Mouse (Mus musculus) heart, embryonic 11.5 days (tissue): Measurements from ENCODE around the gene Dip2a. TPM values are rescaled to one million over a fixed set of nuclear protein-coding genes. Genes with fewer than 3 reads are reported as not detected.

ENCODE experiments used
- ATAC-seq: fragments of 200-750 bp; cut with Nextera tagmentation; replicated peaks from 2 replicates; pipeline ENCODE4 v1.8.0; 2017; ENCODE audit warnings: moderate library complexity; ENCODE audit not compliant: insufficient number of reproducible peaks, low FRiP score, low TSS enrichment
- H3K27ac ChIP-seq: fragments of 300-500 bp; sonication (generic); 2 replicates; pipeline ENCODE4 v1.5.1; 2014; ENCODE audit warnings: mild to moderate bottlenecking, low read depth, low read length
- H3K27me3 ChIP-seq: fragments of 300-500 bp; sonication (generic); 2 replicates; pipeline ENCODE4 v1.6.1; 2014; ENCODE audit warnings: mild to moderate bottlenecking, low read length, mixed read lengths; ENCODE audit not compliant: control insufficient read depth, insufficient read depth
- H3K36me3 ChIP-seq: fragments of 300-500 bp; sonication (generic); 2 replicates; pipeline ENCODE4 v1.6.1; 2014; ENCODE audit warnings: mild to moderate bottlenecking, low read length, moderate library complexity, mixed read lengths; ENCODE audit not compliant: control insufficient read depth, insufficient read depth
- H3K4me1 ChIP-seq: fragments of 300-500 bp; sonication (generic); 2 replicates; pipeline ENCODE4 v1.6.1; 2014; ENCODE audit warnings: low read length; ENCODE audit not compliant: control insufficient read depth, insufficient read depth
- H3K4me2 ChIP-seq: fragments of 300-500 bp; sonication (generic); 2 replicates; pipeline ENCODE4 v1.6.1; 2014; ENCODE audit warnings: mild to moderate bottlenecking, moderate library complexity
- H3K4me3 ChIP-seq: fragments of 300-500 bp; sonication (generic); 2 replicates; pipeline ENCODE4 v1.5.1; 2014; ENCODE audit warnings: low read depth, low read length
- H3K9ac ChIP-seq: fragments of 300-500 bp; sonication (generic); 2 replicates; pipeline ENCODE4 v1.6.1; 2014; ENCODE audit warnings: mild to moderate bottlenecking, low read depth, low read length, moderate library complexity
- H3K9me3 ChIP-seq: fragments of 300-500 bp; sonication (generic); replicated peaks from 2 replicates; pipeline ENCODE4 v1.6.1; 2016; ENCODE audit warnings: low read length; ENCODE audit not compliant: control insufficient read depth
- WGBS: fragments of 180-500 bp; shearing (Covaris S2); extraction: QIAGEN DNeasy Blood & Tissue Kit; methylation state at CpG from one replicate; pipeline ENCODE4 v1.1.7; 2014; ENCODE audit not compliant: insufficient replicate concordance; 5-methylcytosine and 5-hydroxymethylcytosine counted together
- polyA plus RNA-seq: library from polyadenylated mRNA; unstranded; fragments of >200 nt; fragmentation: Nextera tagmentation; extraction: Ambion mirVana; gene quantifications from 2 replicates; pipeline ENCODE4 v1.2.1, GENCODE M21; 2014

Gene Dip2a
- polyA plus RNA-seq, 1 experiment from 2014 or later, result 5.6 TPM

DNA sequence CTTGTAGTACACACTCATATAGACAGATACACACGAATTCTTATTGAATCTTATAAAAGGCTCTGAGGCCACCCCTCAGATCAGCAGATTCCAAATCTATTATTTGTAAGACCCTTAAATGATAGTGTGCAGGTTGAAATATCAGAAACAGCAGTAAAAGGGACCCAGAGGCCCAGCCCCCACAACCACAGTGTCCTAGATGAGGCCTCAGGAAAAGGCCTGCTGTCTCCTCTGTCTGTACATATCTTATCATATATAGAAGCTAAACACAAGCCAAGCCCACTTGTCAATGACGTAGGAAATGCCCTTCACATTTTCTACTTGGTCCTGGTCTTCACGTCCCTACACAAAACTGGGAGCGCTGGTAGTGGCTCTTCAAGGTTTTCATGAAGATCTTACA is 16.0 kb downstream of the Dip2a start:
- Histone ChIP-seq H3K27ac (no peak overlapping the region), H3K27me3 (no peaks in the 10 kb centered on the region), H3K4me2 (no peak overlapping the region), H3K9me3 (no peaks in the 10 kb centered on the region), H3K36me3 (no peaks in the 10 kb centered on the region), H3K9ac (no peak overlapping the region), H3K4me3 (no peak overlapping the region), H3K4me1 (peaks cover 11% of the 10 kb centered on the region)
- 49% methylated on average over 4 of the region's 4 CpGs for WGBS
- no peak for ATAC-seq

- Histone ChIP-seq H3K4me3 (no peak overlapping the region), H3K27ac (no peak overlapping the region), H3K4me2 (no peak overlapping the region), H3K9me3 (no peaks in the 10 kb centered on the region), H3K9ac (no peak overlapping the region), H3K36me3 (no peaks in the 10 kb centered on the region), H3K4me1 (peaks cover 11% of the 10 kb centered on the region), H3K27me3 (no peaks in the 10 kb centered on the region)
- 68% methylated on average over 3 of the region's 3 CpGs for WGBS
- ATAC-seq, result no peak
Measured at GRCm38 (mm10) chr10:76328574-76328973, 16.5 kb downstream of the Dip2a start.

- Histone ChIP-seq H3K27me3 (no peaks in the 10 kb centered on the region), H3K27ac (no peak overlapping the region), H3K36me3 (no peaks in the 10 kb centered on the region), H3K4me3 (no peak overlapping the region), H3K9ac (no peak overlapping the region), H3K9me3 (no peaks in the 10 kb centered on the region), H3K4me1 (peaks cover 11% of the 10 kb centered on the region), H3K4me2 (no peak overlapping the region)
- no peak for ATAC-seq
- WGBS, result 67% methylated on average over 6 of the region's 6 CpGs
Measured at GRCm38 (mm10) chr10:76326304-76327006, 18.6 kb downstream of the Dip2a start.

DNA sequence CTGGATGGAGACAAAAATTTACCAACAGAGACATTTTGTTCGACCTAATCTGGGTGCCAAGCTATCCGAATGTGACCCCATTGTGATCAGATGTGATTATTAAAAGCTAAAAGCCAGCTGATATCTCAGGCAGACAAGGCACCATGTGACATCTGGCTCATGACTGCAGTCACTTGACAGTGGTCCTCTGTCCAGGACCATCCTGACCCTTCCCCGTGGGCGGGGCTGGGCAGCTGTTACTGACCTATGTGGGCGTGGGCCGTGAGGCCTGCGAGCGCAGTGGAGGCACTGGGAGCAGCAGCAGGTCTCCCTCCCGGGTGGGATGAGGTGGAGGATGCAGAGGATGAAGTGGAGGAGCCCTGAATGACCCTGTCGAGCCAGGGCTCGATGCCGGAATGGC is 27.5 kb downstream of the Dip2a start:
- H3K4me3 ChIP-seq, result no peak overlapping the region
- peaks cover 6% of the 10 kb centered on the region for H3K36me3 ChIP-seq
- ATAC-seq, result no peak
- no peak overlapping the region for H3K27ac ChIP-seq
- H3K9me3 ChIP-seq, result no peaks in the 10 kb centered on the region
- no peaks in the 10 kb centered on the region for H3K4me1 ChIP-seq
- no peaks in the 10 kb centered on the region for H3K27me3 ChIP-seq
- 83% methylated on average over 12 of the region's 12 CpGs for WGBS
- no peak overlapping the region for H3K4me2 ChIP-seq
- H3K9ac ChIP-seq, result no peak overlapping the region

- no peaks in the 10 kb centered on the region for H3K27me3 ChIP-seq
- no peak overlapping the region for H3K27ac ChIP-seq
- no peak for ATAC-seq
- no peaks in the 10 kb centered on the region for H3K9me3 ChIP-seq
- H3K9ac ChIP-seq, result no peak overlapping the region; the same call in 1 of the 2 replicates
- H3K4me1 ChIP-seq, result no peaks in the 10 kb centered on the region
- peaks cover 11% of the 10 kb centered on the region for H3K36me3 ChIP-seq
- H3K4me3 ChIP-seq, result no peak overlapping the region
- 69% methylated on average over 7 of the region's 7 CpGs for WGBS
- no peak overlapping the region for H3K4me2 ChIP-seq
Measured at GRCm38 (mm10) chr10:76316194-76316593, 28.9 kb downstream of the Dip2a start.

GRCm38 (mm10) chr10:76306738-76307137 is 38.4 kb downstream of the Dip2a start:
- no peak for ATAC-seq
- 84% methylated on average over 9 of the region's 9 CpGs for WGBS

DNA sequence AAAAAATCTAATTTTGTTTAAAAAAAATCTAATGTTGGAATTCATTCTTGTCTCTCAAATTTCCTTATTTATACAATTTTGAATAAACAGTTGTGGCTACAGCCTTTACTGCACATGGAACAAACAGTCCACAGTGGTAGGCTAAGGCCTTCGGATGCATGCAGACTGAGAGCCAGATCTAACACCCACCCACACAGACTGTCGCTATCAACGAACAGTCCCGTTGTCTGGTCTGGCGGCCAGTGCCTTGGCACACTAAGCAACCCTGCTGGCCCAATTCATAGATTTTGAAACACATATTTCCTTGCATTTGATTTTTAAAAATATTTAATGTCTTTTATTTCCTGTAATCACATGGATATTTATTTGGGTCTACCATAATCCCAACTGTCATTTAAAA is 45.0 kb downstream of the Dip2a start:
- no peak overlapping the region for H3K4me2 ChIP-seq
- ATAC-seq, result no peak
- no peak overlapping the region for H3K9ac ChIP-seq
- WGBS, result 82% methylated on average over 5 of the region's 5 CpGs
- H3K27ac ChIP-seq, result no peak overlapping the region
- H3K4me3 ChIP-seq, result no peak overlapping the region
- H3K9me3 ChIP-seq, result no peaks in the 10 kb centered on the region
- H3K4me1 ChIP-seq, result no peaks in the 10 kb centered on the region
- H3K36me3 ChIP-seq, result peaks cover 26% of the 10 kb centered on the region
- H3K27me3 ChIP-seq, result no peaks in the 10 kb centered on the region

More at GRCm38 (mm10) chr10:76306738-76307137, 38.4 kb downstream of the Dip2a start:
- H3K4me2 ChIP-seq, result no peak overlapping the region
- no peak overlapping the region for H3K27ac ChIP-seq
- no peaks in the 10 kb centered on the region for H3K27me3 ChIP-seq
- H3K9me3 ChIP-seq, result no peaks in the 10 kb centered on the region
- no peak overlapping the region for H3K9ac ChIP-seq
- H3K36me3 ChIP-seq, result peaks cover 17% of the 10 kb centered on the region
- no peak overlapping the region for H3K4me3 ChIP-seq
- H3K4me1 ChIP-seq, result no peaks in the 10 kb centered on the region

GRCm38 (mm10) chr10:76293222-76293621 is 51.9 kb downstream of the Dip2a start:
- H3K36me3 ChIP-seq, result peaks cover 23% of the 10 kb centered on the region
- no peaks in the 10 kb centered on the region for H3K27me3 ChIP-seq
- no peak overlapping the region for H3K4me3 ChIP-seq
- WGBS, result 88% methylated on average over 4 of the region's 4 CpGs
- no peak overlapping the region for H3K4me2 ChIP-seq
- no peak overlapping the region for H3K9ac ChIP-seq
- H3K27ac ChIP-seq, result no peak overlapping the region
- H3K4me1 ChIP-seq, result no peaks in the 10 kb centered on the region
- no peaks in the 10 kb centered on the region for H3K9me3 ChIP-seq
- ATAC-seq, result no peak
